Mouse (Mus musculus) kidney, embryonic 15.5 days (tissue): ENCODE results near the gene Hist1h2ae. TPM values are rescaled to one million over a fixed set of nuclear protein-coding genes. Genes with fewer than 3 reads are reported as not detected.

ENCODE experiments used
- ATAC-seq: fragments of 200-750 bp; cut with Nextera tagmentation; replicated peaks from 2 replicates; pipeline ENCODE4 v1.8.0; 2017; ENCODE audit warnings: moderate TSS enrichment; ENCODE audit not compliant: low FRiP score
- H3K27ac ChIP-seq: fragments of 300-500 bp; sonication (generic); 2 replicates; pipeline ENCODE4 v1.5.1; 2015; ENCODE audit warnings: mild to moderate bottlenecking, inconsistent platforms
- H3K27me3 ChIP-seq: fragments of 300-500 bp; sonication (generic); 2 replicates; pipeline ENCODE4 v1.6.1; 2015; ENCODE audit warnings: inconsistent platforms
- H3K36me3 ChIP-seq: fragments of 300-500 bp; sonication (generic); 2 replicates; pipeline ENCODE4 v1.6.1; 2015; ENCODE audit warnings: inconsistent platforms
- H3K4me1 ChIP-seq: fragments of 300-500 bp; sonication (generic); 2 replicates; pipeline ENCODE4 v1.6.1; 2015; ENCODE audit warnings: inconsistent platforms
- H3K4me2 ChIP-seq: fragments of 300-500 bp; sonication (generic); 2 replicates; pipeline ENCODE4 v1.6.1; 2015; ENCODE audit warnings: moderate library complexity, mild to moderate bottlenecking, inconsistent platforms
- H3K4me3 ChIP-seq: fragments of 300-500 bp; sonication (generic); replicated peaks from 2 replicates; pipeline ENCODE4 v1.5.1; 2015; ENCODE audit warnings: mild to moderate bottlenecking, inconsistent platforms
- H3K9ac ChIP-seq: fragments of 300-500 bp; sonication (generic); 2 replicates; pipeline ENCODE4 v1.6.1; 2015; ENCODE audit warnings: mild to moderate bottlenecking, inconsistent platforms
- H3K9me3 ChIP-seq: fragments of 300-500 bp; sonication (generic); replicated peaks from 2 replicates; pipeline ENCODE4 v1.6.1; 2016; ENCODE audit warnings: inconsistent platforms
- WGBS: fragments of 180-500 bp; shearing (Covaris S2); methylation state at CpG from one replicate; pipeline ENCODE4 v1.1.7; 2015; ENCODE audit warnings: mixed read lengths; 5-methylcytosine and 5-hydroxymethylcytosine counted together
- polyA plus RNA-seq: library from polyadenylated mRNA; unstranded; fragments of >200 nt; fragmentation: Nextera tagmentation; extraction: Ambion mirVana; gene quantifications from 2 replicates; pipeline ENCODE4 v1.2.1, GENCODE M21; 2015

The Hist1h2ae gene
- polyA plus RNA-seq, 1 experiment from 2014 or later, result 84.7 TPM

DNA sequence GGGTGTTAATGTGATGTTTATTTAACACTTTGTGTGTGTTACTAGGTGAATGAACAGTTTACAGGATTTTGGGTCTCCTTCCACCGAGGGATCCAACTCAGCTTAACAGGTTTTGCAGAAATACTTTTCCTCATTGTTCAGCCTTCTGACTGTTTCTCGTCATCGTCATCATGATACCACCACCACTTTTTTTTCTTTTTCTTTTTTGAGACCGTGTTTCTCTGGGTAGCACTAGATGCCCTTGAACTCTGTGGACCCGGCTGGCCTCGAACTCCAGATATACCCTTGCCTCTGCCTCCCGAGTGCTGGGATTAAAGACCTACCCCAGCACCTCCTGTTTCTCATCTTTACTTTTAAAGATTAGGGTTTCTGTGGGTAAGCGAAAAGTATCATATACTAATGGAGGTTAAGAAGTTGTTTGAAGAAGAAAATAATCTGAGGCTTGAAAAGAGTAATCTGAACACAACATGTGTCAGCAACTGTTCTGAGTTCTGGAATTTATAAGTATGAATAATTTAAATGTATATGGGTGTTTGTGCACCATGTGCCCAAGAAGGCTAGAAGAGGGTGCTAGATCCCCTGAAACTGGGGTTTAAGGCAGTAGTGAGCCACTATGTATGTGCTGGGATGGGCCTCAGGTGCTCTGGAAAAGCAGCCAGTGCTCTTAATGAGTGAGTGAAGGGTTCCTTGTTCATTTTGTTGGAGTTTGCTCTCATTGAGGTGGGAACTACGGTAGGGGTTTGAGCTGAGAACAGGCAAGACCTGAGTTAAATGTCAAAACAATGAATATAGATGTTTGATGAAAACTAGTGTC, 38.6 kb downstream of the Hist1h2ae start:
- no peaks in the 10 kb centered on the region for H3K36me3 ChIP-seq

DNA sequence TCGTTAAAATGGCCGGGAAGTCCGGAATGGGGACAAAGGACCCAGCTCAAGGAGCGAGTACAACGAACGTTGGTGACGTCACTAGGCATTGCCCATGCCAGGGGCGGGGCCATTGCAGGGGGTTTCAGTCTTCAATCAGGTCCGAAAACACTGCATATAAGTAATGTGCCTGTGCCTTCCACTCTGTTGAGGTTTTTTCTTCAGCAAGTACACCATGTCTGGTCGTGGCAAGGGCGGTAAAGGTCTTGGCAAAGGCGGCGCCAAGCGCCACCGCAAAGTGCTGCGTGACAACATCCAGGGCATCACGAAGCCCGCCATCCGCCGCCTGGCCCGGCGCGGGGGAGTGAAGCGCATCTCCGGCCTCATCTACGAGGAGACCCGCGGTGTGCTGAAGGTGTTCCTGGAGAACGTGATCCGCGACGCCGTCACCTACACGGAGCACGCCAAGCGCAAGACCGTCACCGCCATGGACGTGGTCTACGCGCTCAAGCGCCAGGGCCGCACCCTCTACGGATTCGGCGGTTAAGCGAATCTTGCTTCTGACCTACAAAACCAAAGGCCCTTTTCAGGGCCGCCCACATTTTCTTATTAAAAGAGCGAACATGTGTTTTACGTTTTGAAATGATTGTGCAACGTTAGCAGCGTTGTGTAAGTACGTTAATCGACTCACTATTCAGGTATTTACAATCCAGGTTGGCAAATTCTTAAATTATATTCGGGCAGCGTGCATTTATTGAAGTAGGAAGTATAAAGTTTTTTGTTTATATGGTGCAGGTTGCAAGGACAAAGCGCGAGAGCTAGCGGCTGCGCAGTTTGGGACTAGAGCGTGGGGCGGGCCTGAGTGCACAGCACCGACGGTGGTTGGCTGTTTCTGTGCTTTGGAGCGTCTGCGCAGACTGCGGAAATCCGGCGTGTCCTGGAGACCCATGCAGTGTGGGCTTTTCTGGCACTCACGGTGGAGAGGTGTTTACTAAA, 39.8 kb downstream of the Hist1h2ae start, which contains the start of gene Hist1h4h:
Hist1h4h (plus strand) TSS at position 150 of the 975 bp plus-strand sequence.
- peak within 1 kb of the TSS; percentile 98 for H3K27ac ChIP-seq

More for the DNA sequence above, 38.6 kb downstream of the Hist1h2ae start:
- Histone ChIP-seq H3K4me3 (peak overlapping the region; percentile 56), H3K9me3 (no peaks in the 10 kb centered on the region), H3K4me2 (peak overlapping the region; percentile 58), H3K27ac (peak overlapping the region; percentile 98), H3K27me3 (no peaks in the 10 kb centered on the region), H3K9ac (peak overlapping the region; percentile 47), H3K4me1 (peaks cover 46% of the 10 kb centered on the region)
- 24% methylated on average over 9 of the region's 9 CpGs for WGBS
- no peak for ATAC-seq

DNA sequence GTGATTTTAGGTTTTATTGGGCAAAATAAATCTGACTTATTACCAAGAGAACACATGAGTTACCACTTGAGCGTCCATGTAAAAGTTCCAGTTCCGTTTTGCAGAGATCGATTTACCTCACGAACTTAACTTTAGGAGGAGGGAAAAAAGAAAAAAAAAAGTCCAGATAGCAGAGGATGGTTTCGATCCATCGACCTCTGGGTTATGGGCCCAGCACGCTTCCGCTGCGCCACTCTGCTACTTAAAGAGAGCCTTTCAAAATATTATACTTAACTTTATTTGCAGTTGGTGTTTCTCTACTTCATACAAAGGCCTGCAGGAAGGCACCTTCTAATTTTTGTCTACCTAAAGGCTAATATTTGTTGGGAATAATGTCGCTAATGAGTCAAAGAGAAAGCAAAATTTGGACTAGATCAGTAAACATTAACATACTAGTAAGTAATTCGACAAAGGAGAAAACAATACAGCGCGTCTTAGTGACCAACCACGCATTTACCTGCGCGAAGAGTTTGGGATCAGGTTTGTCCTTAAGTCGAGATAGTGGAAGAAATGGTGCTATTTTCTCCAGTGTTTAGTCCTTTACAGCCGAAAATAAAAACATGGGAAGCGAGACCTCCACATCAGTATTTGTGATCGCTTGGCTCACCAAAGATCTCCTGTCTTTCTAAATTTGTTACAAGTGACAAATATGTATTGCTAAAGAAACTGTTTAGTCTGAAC, 40.7 kb downstream of the Hist1h2ae start:
- WGBS, result under 1% methylated on average over 20 of the region's 20 CpGs
- Histone ChIP-seq H3K4me2 (peak overlapping the region; percentile 58), H3K27ac (peak overlapping the region; percentile 98), H3K27me3 (no peaks in the 10 kb centered on the region), H3K9me3 (no peaks in the 10 kb centered on the region), H3K9ac (peak overlapping the region; percentile 66), H3K4me3 (peak overlapping the region; percentile 56), H3K36me3 (no peaks in the 10 kb centered on the region), H3K4me1 (peaks cover 35% of the 10 kb centered on the region)
- ATAC-seq, result no peak

More for the DNA sequence above, 39.8 kb downstream of the Hist1h2ae start, which contains the start of gene Hist1h4h:
- WGBS, result under 1% methylated on average over 61 of the region's 70 CpGs
- Histone ChIP-seq H3K4me1 (peaks cover 34% of the 10 kb centered on the region), H3K27me3 (no peaks in the 10 kb centered on the region), H3K9ac (peak within 1 kb of the TSS; percentile 66), H3K4me2 (peak within 1 kb of the TSS; percentile 58), H3K4me3 (peak within 1 kb of the TSS; percentile 56), H3K9me3 (no peaks in the 10 kb centered on the region), H3K36me3 (no peaks in the 10 kb centered on the region)
- ATAC-seq, result peak; percentile 76

DNA sequence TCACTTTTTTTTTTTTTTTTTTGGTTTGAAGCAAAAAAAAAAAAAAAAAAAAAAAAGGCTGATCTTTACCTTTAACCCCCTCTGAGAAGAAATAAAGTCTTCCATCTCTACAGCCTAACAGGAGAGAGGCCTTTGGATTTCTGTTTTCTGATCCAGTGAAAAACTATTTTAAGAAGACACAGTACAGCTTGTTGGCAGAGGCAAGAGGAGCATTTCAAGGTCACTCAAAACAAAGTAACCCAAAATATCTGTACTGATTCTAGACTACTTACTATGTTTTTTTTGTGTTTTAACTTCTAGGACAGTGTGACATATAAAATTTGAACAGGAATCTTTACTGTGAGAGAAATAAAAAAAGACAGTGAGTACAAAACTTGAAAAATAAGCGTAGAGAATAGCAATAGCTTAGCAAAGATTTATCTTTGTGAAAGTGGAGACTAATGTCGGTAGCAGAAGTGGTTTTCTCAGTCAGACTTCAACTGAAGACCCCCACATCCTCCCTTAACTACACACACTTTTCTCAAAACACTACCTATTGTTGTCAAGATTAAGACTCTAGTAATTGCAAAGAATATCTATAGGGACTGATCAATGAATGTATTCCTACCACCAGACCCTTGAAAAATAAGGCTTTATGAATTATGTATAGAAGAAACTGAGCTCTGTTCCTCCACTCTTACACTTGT, 41.4 kb downstream of the Hist1h2ae start:
- H3K27me3 ChIP-seq, result no peaks in the 10 kb centered on the region
- no peaks in the 10 kb centered on the region for H3K9me3 ChIP-seq
- peak overlapping the region; percentile 66 for H3K9ac ChIP-seq
- H3K4me2 ChIP-seq, result peak overlapping the region; percentile 58
- H3K4me1 ChIP-seq, result peaks cover 36% of the 10 kb centered on the region
- peak overlapping the region; percentile 98 for H3K27ac ChIP-seq
- WGBS, result 15% methylated on average over 2 of the region's 2 CpGs
- H3K36me3 ChIP-seq, result no peaks in the 10 kb centered on the region
- no peak for ATAC-seq
- peak overlapping the region; percentile 56 for H3K4me3 ChIP-seq

DNA sequence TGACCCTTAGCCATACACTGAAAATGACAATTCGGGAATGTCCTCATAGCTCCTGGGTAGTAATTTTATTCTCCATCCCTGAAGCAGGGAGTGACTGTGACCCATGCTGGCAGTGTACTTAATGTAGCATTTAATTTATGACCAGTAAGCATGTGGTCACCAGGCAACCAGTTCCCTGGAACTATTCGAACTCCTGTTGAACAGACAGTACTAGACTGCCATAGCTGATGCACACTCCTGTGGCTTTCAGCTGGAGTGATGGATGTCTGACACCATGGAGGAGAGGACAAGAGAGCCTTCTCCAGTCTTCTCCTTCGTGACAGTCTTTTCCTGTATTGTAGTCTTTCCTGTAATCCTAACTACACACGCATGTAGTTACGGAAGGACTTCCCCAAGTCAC, 42.0 kb downstream of the Hist1h2ae start:
- H3K9me3 ChIP-seq, result no peaks in the 10 kb centered on the region
- H3K27ac ChIP-seq, result peak overlapping the region; percentile 49; the same call in 1 of the 2 replicates
- H3K9ac ChIP-seq, result no peak overlapping the region
- H3K4me2 ChIP-seq, result peak overlapping the region; percentile 58
- peaks cover 35% of the 10 kb centered on the region for H3K4me1 ChIP-seq
- WGBS, result 37% methylated on average over 5 of the region's 5 CpGs
- H3K4me3 ChIP-seq, result no peak overlapping the region
- H3K36me3 ChIP-seq, result no peaks in the 10 kb centered on the region
- ATAC-seq, result peak; percentile 24
- H3K27me3 ChIP-seq, result no peaks in the 10 kb centered on the region

DNA sequence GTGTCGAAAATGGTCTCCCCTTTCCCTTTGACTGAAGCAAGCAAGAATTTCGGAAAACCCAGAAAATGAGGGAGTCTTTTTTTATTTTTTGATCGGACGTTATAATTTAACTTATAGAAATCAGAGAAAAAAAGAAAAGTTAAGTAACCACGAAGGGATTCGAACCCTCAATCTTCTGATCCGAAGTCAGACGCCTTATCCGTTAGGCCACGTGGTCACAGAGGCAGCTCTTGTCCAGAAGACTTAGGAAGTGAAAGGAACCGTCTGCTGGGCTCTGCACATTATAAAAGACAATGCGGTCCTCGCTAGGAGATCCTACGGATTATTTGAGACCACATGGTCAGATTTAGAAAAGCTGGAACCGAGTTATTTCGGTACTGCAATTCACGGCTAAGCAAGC, 44.7 kb downstream of the Hist1h2ae start:
- Histone ChIP-seq H3K9ac (peak overlapping the region; percentile 18; the same call in 1 of the 2 replicates), H3K4me3 (peak overlapping the region; percentile 45)
- under 1% methylated on average over 17 of the region's 17 CpGs for WGBS

DNA sequence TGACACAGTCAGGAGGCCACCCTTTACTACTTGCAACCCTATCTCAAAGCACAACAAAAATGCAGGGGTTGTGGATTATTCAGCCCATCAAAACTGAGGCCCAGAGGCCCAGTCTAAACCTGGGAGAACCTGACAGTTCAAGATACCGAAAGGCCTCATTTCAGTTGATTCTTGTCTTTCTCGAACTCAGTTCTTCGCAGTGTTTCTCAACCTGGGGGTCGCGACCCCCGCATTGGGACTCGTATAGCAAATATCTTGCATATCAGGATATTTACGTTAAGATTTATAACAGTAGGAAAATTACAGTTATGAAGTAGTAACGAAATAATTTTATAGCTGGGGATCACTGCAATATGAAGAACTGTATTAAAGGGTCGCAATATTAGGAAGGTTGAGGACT, 45.1 kb downstream of the Hist1h2ae start:
- Histone ChIP-seq H3K4me1 (peaks cover 22% of the 10 kb centered on the region), H3K9me3 (no peaks in the 10 kb centered on the region), H3K36me3 (no peaks in the 10 kb centered on the region), H3K4me2 (peak overlapping the region; percentile 61), H3K9ac (peak overlapping the region; percentile 18; the same call in 1 of the 2 replicates), H3K27me3 (no peaks in the 10 kb centered on the region), H3K27ac (no peak overlapping the region), H3K4me3 (peak overlapping the region; percentile 45)
- WGBS, result under 1% methylated on average over 10 of the region's 10 CpGs
- ATAC-seq, result no peak

More for the DNA sequence above, 44.7 kb downstream of the Hist1h2ae start:
- Histone ChIP-seq H3K27ac (peak overlapping the region; percentile 66), H3K9me3 (no peaks in the 10 kb centered on the region), H3K36me3 (no peaks in the 10 kb centered on the region), H3K4me1 (peaks cover 22% of the 10 kb centered on the region), H3K27me3 (no peaks in the 10 kb centered on the region), H3K4me2 (peak overlapping the region; percentile 61)
- ATAC-seq, result peak; percentile 30; the same call in 1 of the 2 replicates

DNA sequence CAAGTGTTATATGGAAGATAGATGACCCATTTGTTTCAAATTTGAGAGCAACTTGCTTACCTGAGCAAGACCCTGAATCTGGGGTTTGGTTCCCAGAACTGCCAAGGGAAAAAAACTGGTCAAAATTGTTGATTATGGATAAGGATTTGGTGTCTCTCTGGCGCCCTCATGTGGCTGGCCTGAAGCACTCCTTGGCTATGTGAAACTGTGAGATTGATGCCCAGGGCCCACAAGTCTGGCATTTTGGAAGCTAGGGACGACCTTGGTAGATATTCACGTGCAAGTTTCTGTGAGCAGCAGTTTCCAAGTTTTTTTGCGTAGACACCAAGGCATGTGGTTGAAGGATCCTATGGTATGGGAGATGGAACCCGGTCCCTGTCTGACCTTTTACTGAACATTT, 46.4 kb downstream of the Hist1h2ae start:
- Histone ChIP-seq H3K36me3 (no peaks in the 10 kb centered on the region), H3K4me3 (no peak overlapping the region), H3K9me3 (no peaks in the 10 kb centered on the region), H3K4me1 (peaks cover 25% of the 10 kb centered on the region), H3K4me2 (peak overlapping the region; percentile 20), H3K27ac (no peak overlapping the region), H3K9ac (no peak overlapping the region), H3K27me3 (no peaks in the 10 kb centered on the region)
- 9% methylated on average over 5 of the region's 5 CpGs for WGBS
- no peak for ATAC-seq

DNA sequence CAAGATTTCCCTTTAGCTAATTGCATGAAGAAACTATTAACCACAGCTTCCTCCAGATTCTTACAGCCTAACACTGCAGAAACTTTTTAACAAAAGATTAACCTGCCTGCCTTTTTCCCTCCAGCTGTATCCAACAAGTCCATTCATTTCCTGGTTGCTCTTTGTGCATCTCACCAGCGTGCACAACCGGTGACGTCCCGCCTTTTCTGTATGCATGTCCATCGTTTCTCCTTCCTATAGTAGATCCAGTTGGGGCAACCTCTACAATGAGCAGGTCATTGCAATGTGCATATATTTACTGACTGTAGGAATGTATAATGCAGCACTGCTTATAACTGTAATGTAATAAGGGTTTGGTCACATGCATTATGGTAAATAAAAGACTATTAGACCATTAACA, 47.0 kb downstream of the Hist1h2ae start:
- H3K4me3 ChIP-seq, result no peak overlapping the region
- no peak for ATAC-seq
- H3K27ac ChIP-seq, result no peak overlapping the region
- no peak overlapping the region for H3K9ac ChIP-seq
- H3K36me3 ChIP-seq, result no peaks in the 10 kb centered on the region
- H3K4me1 ChIP-seq, result peaks cover 22% of the 10 kb centered on the region
- H3K27me3 ChIP-seq, result no peaks in the 10 kb centered on the region
- H3K4me2 ChIP-seq, result no peak overlapping the region
- no peaks in the 10 kb centered on the region for H3K9me3 ChIP-seq
- 54% methylated on average over 5 of the region's 5 CpGs for WGBS

DNA sequence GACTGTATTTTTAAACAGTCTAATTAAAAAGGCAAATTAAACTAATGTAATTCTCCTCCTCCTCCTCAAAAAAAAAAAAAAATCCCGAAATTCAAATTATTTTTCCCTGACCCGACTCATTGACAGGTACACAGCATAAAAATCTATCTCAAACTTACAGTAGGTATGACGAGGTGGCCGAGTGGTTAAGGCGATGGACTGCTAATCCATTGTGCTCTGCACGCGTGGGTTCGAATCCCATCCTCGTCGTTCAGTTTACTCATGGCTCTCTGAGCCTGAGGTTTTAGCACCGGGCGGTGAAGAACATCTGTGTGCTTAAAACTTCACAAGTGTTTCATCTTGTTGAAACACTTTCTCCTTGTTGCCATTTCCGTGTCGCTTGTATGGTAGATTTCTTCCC, 49.3 kb downstream of the Hist1h2ae start:
- Histone ChIP-seq H3K9ac (no peak overlapping the region), H3K27me3 (no peaks in the 10 kb centered on the region), H3K4me1 (peaks cover 14% of the 10 kb centered on the region; the same call in 1 of the 2 replicates), H3K27ac (no peak overlapping the region), H3K36me3 (no peaks in the 10 kb centered on the region), H3K4me3 (peak overlapping the region; percentile 10), H3K4me2 (peak overlapping the region; percentile 44), H3K9me3 (no peaks in the 10 kb centered on the region)
- WGBS, result under 1% methylated on average over 14 of the region's 14 CpGs
- no peak for ATAC-seq
